Mouse (Mus musculus) liver, postnatal 0 days (tissue): Measurements from ENCODE around the gene Rps15.

ENCODE experiments used
- CTCF ChIP-seq: sonication (generic); IDR thresholded peaks from 2 replicates; pipeline ENCODE4 v1.5.1; 2016; ENCODE audit warnings: antibody characterized with exemption, low read depth
- EP300 ChIP-seq: IDR thresholded peaks from 2 replicates; pipeline ENCODE4 v1.6.1; 2016; ENCODE audit warnings: antibody characterized with exemption, low read depth, mild to moderate bottlenecking

DNA sequence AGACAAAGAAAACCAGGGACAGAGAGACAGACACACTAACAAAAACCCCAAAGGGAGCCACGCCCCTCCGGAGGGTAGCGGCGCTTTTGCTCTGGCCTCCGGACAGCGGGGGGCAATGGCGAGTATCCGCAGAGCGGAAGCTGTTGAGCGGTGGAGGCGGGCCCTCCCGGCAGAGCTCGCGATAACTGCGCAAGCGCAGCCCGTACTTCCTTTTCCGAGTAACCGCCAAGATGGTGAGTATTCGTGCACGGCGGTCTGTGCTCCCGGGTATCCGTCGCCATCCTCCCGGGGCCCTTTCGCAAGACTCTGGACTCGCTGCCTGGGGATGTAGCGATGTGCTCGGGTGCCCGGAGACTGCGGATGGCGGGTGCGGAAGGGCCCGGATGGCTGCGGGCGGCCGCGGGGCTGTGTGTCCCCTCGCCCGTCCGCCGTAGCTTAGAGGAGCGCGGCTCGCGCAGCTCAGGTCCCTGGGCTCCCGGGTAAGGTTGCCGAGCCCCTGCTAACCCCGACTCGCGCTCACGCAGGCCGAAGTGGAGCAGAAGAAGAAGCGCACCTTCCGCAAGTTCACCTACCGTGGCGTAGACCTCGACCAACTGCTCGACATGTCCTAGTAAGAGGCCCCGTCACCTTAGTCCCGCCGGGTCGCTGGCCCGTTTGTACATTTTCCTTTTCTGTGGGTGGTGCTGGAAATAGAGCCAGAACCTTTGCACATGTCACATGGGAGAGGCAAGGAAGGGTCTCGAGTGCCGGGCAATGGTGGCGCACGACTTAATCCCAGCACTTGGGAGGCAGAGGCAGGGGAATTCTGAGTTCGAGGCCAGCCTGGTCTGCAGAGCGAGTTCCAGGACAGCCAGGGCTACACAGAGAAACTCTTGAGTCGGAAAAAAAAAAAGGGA is at the start of gene Rps15:
- TF ChIP-seq CTCF (peak; percentile 89), EP300 (peak; percentile 52; the same call in 1 of the 2 replicates)
